Mouse (Mus musculus): Measurements from ENCODE around the gene Urah. TPM values are rescaled to one million over a fixed set of nuclear protein-coding genes. Genes with fewer than 3 reads are reported as not detected.
A peak's percentile ranks its signal among the peaks of the same experiment; 100 is the strongest.

The Urah gene
- total RNA-seq, 2 experiments from 2014 or later: 0.77 to 2.4 TPM

GRCm38 (mm10) chr7:140840750-140841735, 6.2 kb downstream of the Urah start:
- no peak for DNase-seq

GRCm38 (mm10) chr7:140843806-140844205, 9.0 kb downstream of the Urah start:
- DNase-seq: no peak

GRCm38 (mm10) chr7:140844905-140845665, 10.3 kb downstream of the Urah start, which contains the start of gene Scgb1c1:
Scgb1c1 (plus strand) TSS chr7:140845547.
- DNase-seq: peak; percentile 84 to 98

- DNase-seq: no peak
Observed at GRCm38 (mm10) chr7:140845683-140846082, 10.9 kb downstream of the Urah start.

GRCm38 (mm10) chr7:140846676-140847075, 11.9 kb downstream of the Urah start:
- no peak for DNase-seq

GRCm38 (mm10) chr7:140847755-140848580, 13.2 kb downstream of the Urah start, which contains the start of gene Odf3:
Odf3 (plus strand) TSS chr7:140847805.
- peak in 1 of 2 experiments; percentile 31 for DNase-seq

- DNase-seq: no peak
Observed at GRCm38 (mm10) chr7:140848591-140848990, 13.8 kb downstream of the Urah start.

GRCm38 (mm10) chr7:140851916-140852315, 17.1 kb downstream of the Urah start:
- DNase-seq: no peak

- no peak for DNase-seq
Observed at GRCm38 (mm10) chr7:140853386-140853785, 18.6 kb downstream of the Urah start.

- no peak for DNase-seq
Observed at GRCm38 (mm10) chr7:140854483-140854882, 19.7 kb downstream of the Urah start.

GRCm38 (mm10) chr7:140855181-140855580, 20.4 kb downstream of the Urah start:
- no peak for DNase-seq

- DNase-seq: peak; percentile 89 to 95
Observed at GRCm38 (mm10) chr7:140855860-140856784, 21.3 kb downstream of the Urah start, which contains the start of gene Gm45785. Gm45785 (minus strand) TSS chr7:140856331.

GRCm38 (mm10) chr7:140856785-140857549, 22.1 kb downstream of the Urah start, which contains the start of gene Ric8a:
Ric8a (plus strand) TSS chr7:140856957.
- peak; percentile 95 to 96 for DNase-seq

- DNase-seq: peak in 1 of 2 experiments; percentile 34
Observed at GRCm38 (mm10) chr7:140857550-140858505, 23.0 kb downstream of the Urah start, which contains the start of gene Bet1l. Bet1l (minus strand) TSS chr7:140857577.

- DNase-seq: no peak
Observed at GRCm38 (mm10) chr7:140858746-140859145, 23.9 kb downstream of the Urah start.

GRCm38 (mm10) chr7:140859997-140860396, 25.2 kb downstream of the Urah start:
- DNase-seq: no peak

GRCm38 (mm10) chr7:140860728-140861127, 25.9 kb downstream of the Urah start:
- no peak for DNase-seq

- no peak for DNase-seq
Observed at GRCm38 (mm10) chr7:140864761-140865160, 29.9 kb downstream of the Urah start.
